Mouse (Mus musculus) hindbrain, embryonic 16.5 days (tissue): ENCODE results near the gene Pdzd2. TPM values are rescaled to one million over a fixed set of nuclear protein-coding genes. Genes with fewer than 3 reads are reported as not detected.

Experiments used
- ATAC-seq: fragments of 200-750 bp; cut with Nextera tagmentation; 2 replicates; pipeline ENCODE4 v1.8.0; 2017; ENCODE audit warnings: moderate TSS enrichment, moderate library complexity
- H3K27ac ChIP-seq: fragments of 300-500 bp; sonication (generic); 2 replicates; pipeline ENCODE4 v1.5.1; 2014; ENCODE audit warnings: low read depth, mild to moderate bottlenecking, control low read depth, low read length, moderate library complexity
- H3K27me3 ChIP-seq: fragments of 300-500 bp; sonication (generic); replicated peaks from 2 replicates; pipeline ENCODE4 v1.6.1; 2014; ENCODE audit warnings: low read length; ENCODE audit not compliant: control insufficient read depth, insufficient read depth
- H3K36me3 ChIP-seq: fragments of 300-500 bp; sonication (generic); 2 replicates; pipeline ENCODE4 v1.6.1; 2014; ENCODE audit warnings: mild to moderate bottlenecking, low read length, moderate library complexity, mixed read lengths; ENCODE audit not compliant: control insufficient read depth, insufficient read depth
- H3K4me1 ChIP-seq: fragments of 300-500 bp; sonication (generic); 2 replicates; pipeline ENCODE4 v1.6.1; 2014; ENCODE audit warnings: low read depth, low read length; ENCODE audit not compliant: control insufficient read depth, insufficient read depth
- H3K4me2 ChIP-seq: fragments of 300-500 bp; sonication (generic); 2 replicates; pipeline ENCODE4 v1.6.1; 2014; ENCODE audit warnings: mild to moderate bottlenecking, low read length, control low read depth, moderate library complexity
- H3K4me3 ChIP-seq: fragments of 300-500 bp; sonication (generic); 2 replicates; pipeline ENCODE4 v1.5.1; 2014; ENCODE audit warnings: mild to moderate bottlenecking, low read length, control low read depth, moderate library complexity
- H3K9ac ChIP-seq: fragments of 300-500 bp; sonication (generic); 2 replicates; pipeline ENCODE4 v1.6.1; 2014; ENCODE audit warnings: low read depth, mild to moderate bottlenecking, control low read depth, low read length, moderate library complexity
- H3K9me3 ChIP-seq: fragments of 300-500 bp; sonication (generic); 2 replicates; pipeline ENCODE4 v1.6.1; 2014; ENCODE audit warnings: mild to moderate bottlenecking, low read length, moderate library complexity; ENCODE audit not compliant: control insufficient read depth
- WGBS: fragments of 180-500 bp; shearing (Covaris S2); extraction: QIAGEN DNeasy Blood & Tissue Kit; methylation state at CpG from one replicate; pipeline ENCODE4 v1.1.7; 2014; 5-methylcytosine and 5-hydroxymethylcytosine counted together
- polyA plus RNA-seq: library from polyadenylated mRNA; unstranded; fragments of >200 nt; fragmentation: Nextera tagmentation; extraction: Ambion mirVana; gene quantifications from 2 replicates; pipeline ENCODE4 v1.2.1, GENCODE M21; 2015

Pdzd2 gene
- polyA plus RNA-seq, 1 experiment from 2014 or later, result 19.5 TPM

DNA sequence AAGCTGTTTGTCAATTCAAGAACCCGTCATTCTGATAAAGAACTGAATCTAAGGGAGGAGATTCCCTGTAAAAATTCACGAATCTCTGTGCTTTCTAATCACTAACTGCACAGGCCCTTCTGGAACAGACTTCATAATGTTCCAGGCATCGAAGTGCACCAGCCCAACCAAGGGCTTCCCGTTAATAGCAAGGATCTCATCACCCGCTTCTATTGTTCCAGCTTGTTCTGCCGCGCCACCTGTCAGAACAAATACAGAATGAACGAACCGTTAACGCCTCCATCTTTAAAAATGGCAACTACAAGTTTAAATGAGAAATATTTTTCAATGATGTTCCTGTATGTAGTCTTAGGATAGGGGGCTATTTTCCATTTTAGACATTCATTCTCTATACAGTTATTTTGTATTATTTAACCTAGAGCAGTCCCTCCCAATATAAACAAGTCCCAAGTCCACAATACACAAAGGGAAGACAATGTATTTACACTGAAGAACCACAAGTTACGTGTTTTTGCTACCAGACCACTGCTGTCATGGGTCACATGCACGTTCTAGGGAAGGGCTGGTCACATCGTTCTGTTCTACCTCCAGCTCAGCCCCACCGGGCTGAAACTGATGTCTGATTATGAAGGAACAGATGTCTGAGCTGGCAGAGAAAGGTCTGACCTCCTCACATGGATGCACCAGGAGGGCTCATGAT lies 377.6 kb downstream of the Pdzd2 start:
- Histone ChIP-seq H3K27me3 (no peaks in the 10 kb centered on the region), H3K27ac (no peak overlapping the region), H3K4me3 (no peak overlapping the region), H3K9ac (no peak overlapping the region), H3K9me3 (no peaks in the 10 kb centered on the region), H3K4me1 (peaks cover 18% of the 10 kb centered on the region), H3K36me3 (0 out of 2 replicates have a peak, but pooled peaks cover 3% of the 10 kb centered on the region), H3K4me2 (no peak overlapping the region)
- ATAC-seq, result no peak
- 82% methylated on average over 14 of the region's 14 CpGs for WGBS

DNA sequence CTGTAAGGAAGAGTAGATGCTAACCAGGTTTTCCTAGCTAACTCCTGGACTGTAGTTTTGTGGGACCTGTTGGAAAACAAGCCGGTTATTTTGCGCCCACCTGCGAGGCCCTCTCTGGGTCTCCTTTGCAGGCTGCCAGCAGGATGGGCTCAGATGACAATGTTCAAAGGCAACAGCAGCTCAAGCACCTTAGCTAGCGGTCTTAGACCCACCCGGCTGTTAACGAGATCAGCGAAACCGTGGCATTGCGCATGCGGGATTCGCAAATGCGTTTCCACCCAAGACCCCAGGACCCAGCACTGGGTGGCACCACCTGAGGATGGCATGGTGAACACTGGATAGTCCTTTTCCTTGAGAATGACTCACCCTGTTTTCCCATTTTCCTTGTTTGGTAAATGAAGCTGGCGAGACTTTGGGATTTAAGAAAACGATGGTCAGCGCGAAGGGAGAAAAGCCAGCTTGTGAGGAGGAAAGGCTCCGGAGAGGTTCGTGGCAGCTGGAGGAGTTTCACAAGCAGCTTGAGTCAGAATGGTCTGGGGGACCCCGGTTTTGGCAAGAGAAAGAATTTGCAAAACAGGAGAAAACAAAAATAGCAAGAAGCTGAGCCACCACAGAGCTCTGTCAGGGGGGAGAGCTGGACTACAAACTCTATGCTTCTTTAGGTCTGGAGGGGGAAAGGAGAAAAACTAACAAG lies 379.1 kb downstream of the Pdzd2 start:
- ATAC-seq, result no peak
- 76% methylated on average over 19 of the region's 19 CpGs for WGBS
- Histone ChIP-seq H3K4me1 (peaks cover 6% of the 10 kb centered on the region), H3K9me3 (no peaks in the 10 kb centered on the region), H3K27me3 (no peaks in the 10 kb centered on the region), H3K9ac (no peak overlapping the region), H3K36me3 (0 out of 2 replicates have a peak, but pooled peaks cover 3% of the 10 kb centered on the region), H3K4me2 (no peak overlapping the region), H3K27ac (no peak overlapping the region), H3K4me3 (no peak overlapping the region)

DNA sequence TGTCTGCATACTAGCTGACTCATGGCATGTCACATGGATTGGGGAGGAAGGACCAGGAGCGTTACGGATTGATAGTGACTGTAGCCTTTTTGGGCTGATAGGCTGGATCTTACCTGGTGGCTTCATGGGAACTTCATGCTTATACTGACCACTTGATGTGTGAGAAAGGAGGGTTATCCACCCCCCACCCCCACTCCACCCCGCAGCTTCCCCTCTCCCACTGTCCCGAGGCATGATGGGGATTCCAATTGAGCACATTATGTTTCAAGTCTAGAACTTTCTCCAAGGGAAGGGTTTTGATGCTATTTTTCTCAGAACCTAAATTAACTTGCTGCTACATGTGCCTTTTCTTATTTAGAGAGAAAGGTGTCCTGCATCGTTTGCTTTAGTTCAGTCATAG lies 381.3 kb downstream of the Pdzd2 start:
- Histone ChIP-seq H3K27ac (no peak overlapping the region), H3K36me3 (0 out of 2 replicates have a peak, but pooled peaks cover 3% of the 10 kb centered on the region), H3K9me3 (no peaks in the 10 kb centered on the region), H3K9ac (no peak overlapping the region), H3K4me3 (no peak overlapping the region), H3K4me1 (no peaks in the 10 kb centered on the region), H3K4me2 (no peak overlapping the region), H3K27me3 (no peaks in the 10 kb centered on the region)
- no peak for ATAC-seq
- WGBS, result 96% methylated on average over 5 of the region's 5 CpGs

DNA sequence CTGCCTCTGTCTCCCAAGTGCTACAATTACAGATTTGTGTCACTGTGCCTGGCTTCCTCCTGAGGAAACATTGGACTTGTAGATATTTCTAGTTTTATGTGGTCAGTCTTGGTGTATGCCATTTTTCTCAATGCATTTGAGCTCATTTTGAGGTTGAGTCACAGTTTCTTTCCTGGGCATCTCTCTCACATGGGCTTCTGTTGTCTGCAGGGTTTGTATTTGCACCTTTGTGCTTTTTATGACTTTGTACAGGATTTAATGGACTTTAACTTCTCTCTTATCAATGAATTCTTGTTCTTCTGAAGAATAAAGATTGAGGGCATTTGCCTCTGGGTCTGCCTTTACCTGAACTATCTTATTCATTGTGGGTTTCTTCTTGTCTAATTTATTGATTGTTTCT lies 382.3 kb downstream of the Pdzd2 start:
- Histone ChIP-seq H3K9me3 (no peaks in the 10 kb centered on the region), H3K27ac (no peak overlapping the region), H3K4me2 (no peak overlapping the region), H3K27me3 (no peaks in the 10 kb centered on the region), H3K4me3 (no peak overlapping the region), H3K4me1 (no peaks in the 10 kb centered on the region), H3K9ac (no peak overlapping the region), H3K36me3 (0 out of 2 replicates have a peak, but pooled peaks cover 3% of the 10 kb centered on the region)
- ATAC-seq, result no peak

DNA sequence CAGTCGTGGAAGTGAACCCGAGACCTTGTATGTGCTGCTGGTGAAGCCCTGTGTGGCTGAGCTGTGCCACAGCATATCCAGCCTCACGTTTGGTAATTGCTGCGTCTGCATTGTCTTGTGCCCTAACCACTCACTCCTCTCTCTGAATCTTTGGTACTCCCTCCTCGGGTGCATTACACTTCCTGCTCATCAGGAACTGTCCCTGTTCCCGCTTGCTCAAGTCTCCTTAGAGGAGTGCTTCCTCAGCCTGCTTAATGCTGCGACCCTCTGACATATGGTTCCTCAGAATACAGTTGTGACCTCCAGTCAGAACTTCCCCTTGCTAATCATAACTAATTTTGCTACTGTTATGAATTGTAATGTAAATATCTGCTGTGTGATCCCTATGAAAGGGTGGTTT lies 383.8 kb downstream of the Pdzd2 start:
- Histone ChIP-seq H3K4me1 (no peaks in the 10 kb centered on the region), H3K36me3 (peaks cover 5% of the 10 kb centered on the region; the same call in 1 of the 2 replicates), H3K4me3 (no peak overlapping the region), H3K27ac (no peak overlapping the region), H3K27me3 (no peaks in the 10 kb centered on the region), H3K9me3 (no peaks in the 10 kb centered on the region), H3K4me2 (no peak overlapping the region), H3K9ac (no peak overlapping the region)
- no peak for ATAC-seq
- WGBS, result 86% methylated on average over 7 of the region's 7 CpGs

DNA sequence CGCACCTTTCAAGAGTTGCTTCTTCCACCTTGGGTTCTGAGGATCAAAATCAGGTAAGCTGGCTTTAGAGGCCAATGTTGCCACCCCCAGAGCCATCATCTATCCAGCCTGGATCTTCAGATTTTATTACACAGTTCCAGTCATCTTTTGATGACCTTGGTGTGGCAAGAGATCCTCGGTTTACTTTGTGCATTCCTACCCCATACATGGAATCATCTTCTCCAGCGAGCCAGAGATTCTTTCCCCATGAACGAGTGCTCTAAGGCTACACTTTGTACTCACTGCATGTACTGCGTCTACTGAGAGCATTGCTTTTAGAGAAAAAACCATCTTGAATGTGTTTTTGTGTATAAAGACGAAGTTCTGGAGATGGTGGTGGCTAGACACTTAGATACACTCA lies 384.5 kb downstream of the Pdzd2 start:
- Histone ChIP-seq H3K27me3 (no peaks in the 10 kb centered on the region), H3K9me3 (no peaks in the 10 kb centered on the region), H3K4me2 (no peak overlapping the region), H3K4me1 (no peaks in the 10 kb centered on the region), H3K4me3 (no peak overlapping the region), H3K36me3 (peaks cover 3% of the 10 kb centered on the region; the same call in 1 of the 2 replicates), H3K9ac (no peak overlapping the region), H3K27ac (no peak overlapping the region; the same call in 1 of the 2 replicates)
- 83% methylated on average over 6 of the region's 6 CpGs for WGBS
- no peak for ATAC-seq

DNA sequence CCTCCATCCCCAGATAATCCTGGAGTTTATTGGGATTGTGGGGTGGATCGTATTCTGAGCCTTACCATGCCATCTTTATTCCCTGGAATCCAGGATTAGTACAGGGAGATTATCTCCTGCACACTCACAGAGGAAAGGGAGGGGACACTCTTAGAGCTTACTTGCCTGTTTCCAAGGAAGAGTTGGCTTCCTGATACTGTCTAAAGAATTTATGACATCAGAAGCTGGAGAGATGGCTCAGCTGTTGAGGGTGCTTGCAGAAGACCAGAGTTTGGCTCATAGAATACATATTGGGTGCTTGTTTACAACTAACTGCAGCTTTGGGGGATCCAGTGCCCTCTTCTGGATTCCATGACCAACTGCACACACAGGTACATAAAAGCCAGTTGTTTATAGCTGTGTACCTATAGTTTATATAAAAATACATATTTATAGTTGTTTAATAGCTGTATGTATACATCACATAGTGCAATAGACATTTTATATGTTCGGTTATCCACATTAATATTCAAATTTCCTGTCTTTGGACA lies 385.4 kb downstream of the Pdzd2 start:
- WGBS, result 96% methylated on average over 2 of the region's 2 CpGs
- Histone ChIP-seq H3K4me1 (no peaks in the 10 kb centered on the region), H3K4me3 (no peak overlapping the region), H3K27ac (no peak overlapping the region), H3K9ac (no peak overlapping the region), H3K36me3 (peaks cover 3% of the 10 kb centered on the region; the same call in 1 of the 2 replicates), H3K27me3 (no peaks in the 10 kb centered on the region), H3K4me2 (no peak overlapping the region), H3K9me3 (no peaks in the 10 kb centered on the region)
- ATAC-seq, result no peak

DNA sequence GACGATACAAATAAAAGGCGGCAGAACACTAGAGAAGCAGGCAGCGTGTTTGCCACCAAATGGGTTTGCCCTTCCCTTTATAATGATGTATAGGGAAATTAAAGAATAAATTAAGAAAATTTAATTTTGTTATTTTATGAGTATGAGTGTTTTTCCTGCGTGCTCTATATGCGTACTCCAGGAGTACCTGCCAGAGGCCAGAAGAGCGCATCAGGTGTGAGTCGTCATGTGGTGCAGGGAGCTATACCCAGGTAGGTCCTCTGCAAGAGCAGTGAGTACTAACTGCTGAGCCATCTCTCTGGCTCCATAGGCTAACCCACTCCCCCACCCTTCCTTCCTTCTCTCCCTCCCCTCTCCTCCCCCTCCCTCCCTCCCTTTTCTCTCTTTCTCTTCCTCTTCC lies 388.3 kb downstream of the Pdzd2 start:
- Histone ChIP-seq H3K27me3 (no peaks in the 10 kb centered on the region), H3K36me3 (peaks cover 3% of the 10 kb centered on the region; the same call in 1 of the 2 replicates), H3K4me2 (no peak overlapping the region), H3K27ac (no peak overlapping the region), H3K9me3 (no peaks in the 10 kb centered on the region), H3K4me3 (no peak overlapping the region), H3K9ac (no peak overlapping the region), H3K4me1 (no peaks in the 10 kb centered on the region)
- no peak for ATAC-seq
- 92% methylated on average over 7 of the region's 7 CpGs for WGBS

DNA sequence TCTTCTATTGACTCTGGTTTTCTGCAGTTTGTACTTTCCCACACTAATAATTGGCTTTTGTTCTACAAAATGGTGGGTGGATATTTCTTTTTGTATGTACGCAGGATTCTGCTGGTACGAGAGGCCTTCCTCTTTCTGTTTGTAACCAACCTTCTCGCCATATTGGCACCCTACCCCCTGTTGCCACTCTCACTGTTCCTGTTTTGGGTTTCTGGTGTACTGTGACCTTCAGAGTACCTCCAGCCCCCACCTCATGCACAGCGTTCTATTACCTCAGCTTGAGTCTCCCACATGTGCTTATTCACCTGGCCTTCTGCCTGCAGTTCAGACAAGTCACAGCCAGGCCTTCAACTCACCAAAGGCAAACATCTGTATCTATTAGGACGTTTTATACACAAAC lies 389.9 kb downstream of the Pdzd2 start:
- Histone ChIP-seq H3K4me1 (no peaks in the 10 kb centered on the region), H3K36me3 (peaks cover 3% of the 10 kb centered on the region; the same call in 1 of the 2 replicates), H3K9me3 (no peaks in the 10 kb centered on the region), H3K27ac (no peak overlapping the region), H3K4me3 (no peak overlapping the region), H3K4me2 (no peak overlapping the region), H3K9ac (no peak overlapping the region), H3K27me3 (no peaks in the 10 kb centered on the region)
- 86% methylated on average over 5 of the region's 5 CpGs for WGBS
- peak; percentile 16; the same call in 1 of the 2 replicates for ATAC-seq
